Mouse (Mus musculus): ENCODE data around the gene Tjp1. TPM values are rescaled to one million over a fixed set of nuclear protein-coding genes. Genes with fewer than 3 reads are reported as not detected.
A peak's percentile ranks its signal among the peaks of the same experiment; 100 is the strongest.

Gene Tjp1
- total and polyA plus RNA-seq, 2 experiments from 2014 or later, result 20.2 to 46.2 TPM

- no peaks in the 10 kb centered on the region for H3K9me3 ChIP-seq (ENCODE audit: low read length)
- 83% methylated on average over 7 of the region's 7 CpGs for WGBS
- H3K27ac ChIP-seq, result no peak overlapping the region
- no peak for DNase-seq (ENCODE audit: low spot score)
- H3K4me2 ChIP-seq (ENCODE audit: low read depth, low read length), result no peak overlapping the region
- H3K9ac ChIP-seq (replicated peaks; ENCODE audit: low read length), result no peak overlapping the region
- ATAC-seq, result no peak
- TF ChIP-seq CTCF (IDR thresholded peaks at IDR 0.05; ENCODE audit: low read depth), result no peak
- no peaks in the 10 kb centered on the region for H3K36me3 ChIP-seq (ENCODE audit: insufficient read depth, low read length)
- no peaks in the 10 kb centered on the region for H3K27me3 ChIP-seq (ENCODE audit: insufficient read depth, low read length)
- H3K4me1 ChIP-seq (ENCODE audit: insufficient read depth, low read length), result peaks cover 7% of the 10 kb centered on the region
- no peak overlapping the region for H3K4me3 ChIP-seq (ENCODE audit: low read length)
Observed at GRCm38 (mm10) chr7:65490526-65490925, 37.1 kb downstream of the Tjp1 start.

GRCm38 (mm10) chr7:65489742-65490141 lies 37.8 kb downstream of the Tjp1 start:
- 48% methylated on average over 9 of the region's 9 CpGs for WGBS
- 0 out of 2 replicates have a peak, but pooled peaks have one; percentile 66 for ATAC-seq
- peak; percentile 70 for DNase-seq (ENCODE audit: low spot score)

GRCm38 (mm10) chr7:65489195-65489594 lies 38.4 kb downstream of the Tjp1 start:
- no peaks in the 10 kb centered on the region for H3K9me3 ChIP-seq (ENCODE audit: low read length)
- DNase-seq (ENCODE audit: low spot score), result peak; percentile 31
- H3K9ac ChIP-seq (replicated peaks; ENCODE audit: low read length), result no peak overlapping the region
- no peak overlapping the region for H3K4me2 ChIP-seq (ENCODE audit: low read depth, low read length)
- no peaks in the 10 kb centered on the region for H3K36me3 ChIP-seq (ENCODE audit: insufficient read depth, low read length)
- H3K27ac ChIP-seq, result no peak overlapping the region
- ATAC-seq, result 0 out of 2 replicates have a peak, but pooled peaks have one; percentile 12
- H3K27me3 ChIP-seq (ENCODE audit: insufficient read depth, low read length), result no peaks in the 10 kb centered on the region
- H3K4me1 ChIP-seq (ENCODE audit: insufficient read depth, low read length), result peaks cover 7% of the 10 kb centered on the region
- no peak overlapping the region for H3K4me3 ChIP-seq (ENCODE audit: low read length)
- no peak for TF ChIP-seq CTCF (IDR thresholded peaks at IDR 0.05; ENCODE audit: low read depth)
- 72% methylated on average over 6 of the region's 6 CpGs for WGBS

More at GRCm38 (mm10) chr7:65489742-65490141, 37.8 kb downstream of the Tjp1 start:
- Histone ChIP-seq H3K36me3 (ENCODE audit: insufficient read depth, low read length) (no peaks in the 10 kb centered on the region), H3K4me3 (ENCODE audit: low read length) (no peak overlapping the region), H3K4me2 (ENCODE audit: low read depth, low read length) (no peak overlapping the region), H3K9me3 (ENCODE audit: low read length) (no peaks in the 10 kb centered on the region), H3K27ac (no peak overlapping the region), H3K27me3 (ENCODE audit: insufficient read depth, low read length) (no peaks in the 10 kb centered on the region), H3K9ac (replicated peaks; ENCODE audit: low read length) (no peak overlapping the region), H3K4me1 (ENCODE audit: insufficient read depth, low read length) (peaks cover 7% of the 10 kb centered on the region)
- no peak for TF ChIP-seq CTCF (IDR thresholded peaks at IDR 0.05; ENCODE audit: low read depth)

GRCm38 (mm10) chr7:65486259-65486681 lies 41.3 kb downstream of the Tjp1 start:
- H3K9ac ChIP-seq (replicated peaks; ENCODE audit: low read length), result no peak overlapping the region
- H3K27me3 ChIP-seq (ENCODE audit: insufficient read depth, low read length), result no peaks in the 10 kb centered on the region
- no peak overlapping the region for H3K27ac ChIP-seq
- no peaks in the 10 kb centered on the region for H3K36me3 ChIP-seq (ENCODE audit: insufficient read depth, low read length)
- H3K4me2 ChIP-seq (ENCODE audit: low read depth, low read length), result peak overlapping the region; percentile 38
- no peaks in the 10 kb centered on the region for H3K9me3 ChIP-seq (ENCODE audit: low read length)
- H3K4me1 ChIP-seq (ENCODE audit: insufficient read depth, low read length), result peaks cover 7% of the 10 kb centered on the region
- TF ChIP-seq CTCF (IDR thresholded peaks at IDR 0.05; ENCODE audit: low read depth), result no peak
- DNase-seq (ENCODE audit: low spot score) (peak; percentile 21), ATAC-seq (peak; percentile 35; the same call in 1 of the 2 replicates)
- 8% methylated on average over 13 of the region's 13 CpGs for WGBS
- H3K4me3 ChIP-seq (ENCODE audit: low read length), result no peak overlapping the region

- no peak for TF ChIP-seq CTCF (IDR thresholded peaks at IDR 0.05; ENCODE audit: low read depth)
- Histone ChIP-seq H3K4me3 (ENCODE audit: low read length) (no peak overlapping the region), H3K27ac (no peak overlapping the region), H3K9me3 (ENCODE audit: low read length) (no peaks in the 10 kb centered on the region), H3K4me2 (ENCODE audit: low read depth, low read length) (no peak overlapping the region), H3K9ac (replicated peaks; ENCODE audit: low read length) (no peak overlapping the region), H3K27me3 (ENCODE audit: insufficient read depth, low read length) (no peaks in the 10 kb centered on the region), H3K4me1 (ENCODE audit: insufficient read depth, low read length) (peaks cover 7% of the 10 kb centered on the region), H3K36me3 (ENCODE audit: insufficient read depth, low read length) (no peaks in the 10 kb centered on the region)
- 82% methylated on average over 5 of the region's 5 CpGs for WGBS
- ATAC-seq (no peak), DNase-seq (ENCODE audit: low spot score) (no peak)
Observed at GRCm38 (mm10) chr7:65484170-65484778, 43.3 kb downstream of the Tjp1 start.

- 86% methylated on average over 2 of the region's 2 CpGs for WGBS
- no peaks in the 10 kb centered on the region for H3K27me3 ChIP-seq (ENCODE audit: insufficient read depth, low read length)
- TF ChIP-seq CTCF (IDR thresholded peaks at IDR 0.05; ENCODE audit: low read depth), result no peak
- DNase-seq (ENCODE audit: low spot score), result no peak
- no peaks in the 10 kb centered on the region for H3K36me3 ChIP-seq (ENCODE audit: insufficient read depth, low read length)
- no peak overlapping the region for H3K4me3 ChIP-seq (ENCODE audit: low read length)
- no peak overlapping the region for H3K27ac ChIP-seq
- H3K4me1 ChIP-seq (ENCODE audit: insufficient read depth, low read length), result peaks cover 7% of the 10 kb centered on the region
- H3K9ac ChIP-seq (replicated peaks; ENCODE audit: low read length), result no peak overlapping the region
- no peaks in the 10 kb centered on the region for H3K9me3 ChIP-seq (ENCODE audit: low read length)
- no peak overlapping the region for H3K4me2 ChIP-seq (ENCODE audit: low read depth, low read length)
- ATAC-seq, result no peak
Observed at GRCm38 (mm10) chr7:65482216-65482615, 45.4 kb downstream of the Tjp1 start.

- no peaks in the 10 kb centered on the region for H3K27me3 ChIP-seq (ENCODE audit: insufficient read depth, low read length)
- no peak overlapping the region for H3K27ac ChIP-seq
- whole genome bisulfite sequencing, result 81% methylated on average over 3 of the region's 3 CpGs
- ATAC-seq (no peak), DNase-seq (ENCODE audit: low spot score) (no peak)
- H3K36me3 ChIP-seq (ENCODE audit: insufficient read depth, low read length), result no peaks in the 10 kb centered on the region
- H3K9me3 ChIP-seq (ENCODE audit: low read length), result no peaks in the 10 kb centered on the region
- no peak for TF ChIP-seq CTCF (IDR thresholded peaks at IDR 0.05; ENCODE audit: low read depth)
- H3K9ac ChIP-seq (replicated peaks; ENCODE audit: low read length), result no peak overlapping the region
- no peak overlapping the region for H3K4me2 ChIP-seq (ENCODE audit: low read depth, low read length)
- H3K4me3 ChIP-seq (ENCODE audit: low read length), result no peak overlapping the region
- 0 out of 2 replicates have a peak, but pooled peaks cover 4% of the 10 kb centered on the region for H3K4me1 ChIP-seq (ENCODE audit: insufficient read depth, low read length)
Observed at GRCm38 (mm10) chr7:65472048-65472447, 55.5 kb downstream of the Tjp1 start.
